Mouse (Mus musculus): ENCODE measurements around the gene Srd5a3. TPM values are rescaled to one million over a fixed set of nuclear protein-coding genes. Genes with fewer than 3 reads are reported as not detected.
A peak's percentile ranks its signal among the peaks of the same experiment; 100 is the strongest.

Srd5a3 gene
- polyA plus RNA-seq, 1 experiment from 2014 or later = 36.0 TPM

GRCm38 (mm10) chr5:76127584-76128316, 12.3 kb upstream of the Srd5a3 start:
- Histone ChIP-seq H3K27ac (ENCODE audit: low read length) (no peak overlapping the region), H3K9me3 (replicated peaks; ENCODE audit: control insufficient read depth, low read length) (peaks cover 3% of the 10 kb centered on the region; the same call in 1 of the 2 replicates), H3K36me3 (ENCODE audit: control insufficient read depth, insufficient read depth, low read length) (no peaks in the 10 kb centered on the region), H3K4me1 (ENCODE audit: control insufficient read depth, insufficient read depth, low read length) (no peaks in the 10 kb centered on the region), H3K4me2 (ENCODE audit: low read depth, low read length) (no peak overlapping the region), H3K4me3 (replicated peaks; ENCODE audit: low read length) (no peak overlapping the region), H3K9ac (ENCODE audit: low read length) (no peak overlapping the region), H3K27me3 (ENCODE audit: control insufficient read depth, insufficient read depth, low read length) (no peaks in the 10 kb centered on the region)
- 62% methylated on average over 5 of the region's 5 CpGs for WGBS
- ATAC-seq (ENCODE audit: insufficient read depth, low FRiP score) = no peak

DNA sequence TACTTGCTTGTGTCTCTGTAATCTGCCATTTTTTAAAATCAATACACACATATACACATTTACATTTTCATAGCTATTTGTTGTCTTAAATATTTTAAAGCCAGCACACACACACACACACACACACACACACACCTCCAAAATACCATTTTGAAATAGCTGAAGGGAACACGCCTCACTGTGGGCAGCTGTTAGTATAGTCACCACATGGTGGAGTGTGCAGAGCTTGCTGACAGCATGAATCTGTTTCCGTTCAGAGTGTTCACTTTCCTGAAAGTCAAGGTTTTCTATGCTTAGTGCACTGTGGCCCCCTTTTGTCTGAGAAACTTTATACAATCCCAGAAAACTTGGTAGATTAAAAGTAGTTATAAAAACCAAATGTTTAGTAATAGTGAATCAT, 9.8 kb upstream of the Srd5a3 start:
- H3K27me3 ChIP-seq (ENCODE audit: control insufficient read depth, insufficient read depth, low read length) = no peaks in the 10 kb centered on the region
- no peak overlapping the region for H3K4me2 ChIP-seq (ENCODE audit: low read depth, low read length)
- no peak overlapping the region for H3K4me3 ChIP-seq (replicated peaks; ENCODE audit: low read length)
- no peak overlapping the region for H3K9ac ChIP-seq (ENCODE audit: low read length)
- no peaks in the 10 kb centered on the region for H3K4me1 ChIP-seq (ENCODE audit: control insufficient read depth, insufficient read depth, low read length)
- WGBS = 26% methylated on average over 2 of the region's 2 CpGs
- H3K36me3 ChIP-seq (ENCODE audit: control insufficient read depth, insufficient read depth, low read length) = no peaks in the 10 kb centered on the region
- H3K27ac ChIP-seq (ENCODE audit: low read length) = no peak overlapping the region
- no peaks in the 10 kb centered on the region for H3K9me3 ChIP-seq (replicated peaks; ENCODE audit: control insufficient read depth, low read length)
- no peak for ATAC-seq (ENCODE audit: insufficient read depth, low FRiP score)

GRCm38 (mm10) chr5:76131990-76132389, 8.1 kb upstream of the Srd5a3 start:
- no peaks in the 10 kb centered on the region for H3K27me3 ChIP-seq (ENCODE audit: control insufficient read depth, insufficient read depth, low read length)
- ATAC-seq (ENCODE audit: insufficient read depth, low FRiP score) = no peak
- no peak overlapping the region for H3K4me2 ChIP-seq (ENCODE audit: low read depth, low read length)
- 70% methylated on average over 4 of the region's 4 CpGs for WGBS
- no peaks in the 10 kb centered on the region for H3K4me1 ChIP-seq (ENCODE audit: control insufficient read depth, insufficient read depth, low read length)
- H3K27ac ChIP-seq (ENCODE audit: low read length) = no peak overlapping the region
- H3K4me3 ChIP-seq (replicated peaks; ENCODE audit: low read length) = no peak overlapping the region
- H3K9me3 ChIP-seq (replicated peaks; ENCODE audit: control insufficient read depth, low read length) = no peaks in the 10 kb centered on the region
- H3K9ac ChIP-seq (ENCODE audit: low read length) = no peak overlapping the region
- H3K36me3 ChIP-seq (ENCODE audit: control insufficient read depth, insufficient read depth, low read length) = no peaks in the 10 kb centered on the region

GRCm38 (mm10) chr5:76135644-76136043, 4.4 kb upstream of the Srd5a3 start:
- WGBS = 67% methylated on average over 1 of the region's 1 CpGs
- ATAC-seq (ENCODE audit: insufficient read depth, low FRiP score) = no peak
- no peaks in the 10 kb centered on the region for H3K9me3 ChIP-seq (replicated peaks; ENCODE audit: control insufficient read depth, low read length)
- no peak overlapping the region for H3K27ac ChIP-seq (ENCODE audit: low read length)
- H3K9ac ChIP-seq (ENCODE audit: low read length) = no peak overlapping the region
- H3K4me1 ChIP-seq (ENCODE audit: control insufficient read depth, insufficient read depth, low read length) = peaks cover 8% of the 10 kb centered on the region; the same call in 1 of the 2 replicates
- no peaks in the 10 kb centered on the region for H3K27me3 ChIP-seq (ENCODE audit: control insufficient read depth, insufficient read depth, low read length)
- no peak overlapping the region for H3K4me3 ChIP-seq (replicated peaks; ENCODE audit: low read length)
- H3K36me3 ChIP-seq (ENCODE audit: control insufficient read depth, insufficient read depth, low read length) = no peaks in the 10 kb centered on the region
- H3K4me2 ChIP-seq (ENCODE audit: low read depth, low read length) = no peak overlapping the region

GRCm38 (mm10) chr5:76136271-76136670, 3.8 kb upstream of the Srd5a3 start:
- Histone ChIP-seq H3K4me3 (replicated peaks; ENCODE audit: low read length) (no peak overlapping the region), H3K27me3 (ENCODE audit: control insufficient read depth, insufficient read depth, low read length) (no peaks in the 10 kb centered on the region), H3K4me2 (ENCODE audit: low read depth, low read length) (no peak overlapping the region), H3K9me3 (replicated peaks; ENCODE audit: control insufficient read depth, low read length) (no peaks in the 10 kb centered on the region), H3K4me1 (ENCODE audit: control insufficient read depth, insufficient read depth, low read length) (peaks cover 10% of the 10 kb centered on the region; the same call in 1 of the 2 replicates), H3K36me3 (ENCODE audit: control insufficient read depth, insufficient read depth, low read length) (no peaks in the 10 kb centered on the region), H3K27ac (ENCODE audit: low read length) (peak overlapping the region; percentile 66), H3K9ac (ENCODE audit: low read length) (no peak overlapping the region)
- 94% methylated on average over 3 of the region's 3 CpGs for WGBS
- no peak for ATAC-seq (ENCODE audit: insufficient read depth, low FRiP score)

- Histone ChIP-seq H3K27ac (ENCODE audit: low read length) (no peak overlapping the region), H3K27me3 (ENCODE audit: control insufficient read depth, insufficient read depth, low read length) (no peaks in the 10 kb centered on the region), H3K9me3 (replicated peaks; ENCODE audit: control insufficient read depth, low read length) (no peaks in the 10 kb centered on the region), H3K36me3 (ENCODE audit: control insufficient read depth, insufficient read depth, low read length) (no peaks in the 10 kb centered on the region), H3K4me2 (ENCODE audit: low read depth, low read length) (no peak overlapping the region), H3K9ac (ENCODE audit: low read length) (no peak overlapping the region), H3K4me3 (replicated peaks; ENCODE audit: low read length) (no peak overlapping the region), H3K4me1 (ENCODE audit: control insufficient read depth, insufficient read depth, low read length) (peaks cover 10% of the 10 kb centered on the region; the same call in 1 of the 2 replicates)
- no peak for ATAC-seq (ENCODE audit: insufficient read depth, low FRiP score)
- WGBS = 74% methylated on average over 1 of the region's 1 CpGs
Measured at GRCm38 (mm10) chr5:76137586-76137985, 2.5 kb upstream of the Srd5a3 start.

DNA sequence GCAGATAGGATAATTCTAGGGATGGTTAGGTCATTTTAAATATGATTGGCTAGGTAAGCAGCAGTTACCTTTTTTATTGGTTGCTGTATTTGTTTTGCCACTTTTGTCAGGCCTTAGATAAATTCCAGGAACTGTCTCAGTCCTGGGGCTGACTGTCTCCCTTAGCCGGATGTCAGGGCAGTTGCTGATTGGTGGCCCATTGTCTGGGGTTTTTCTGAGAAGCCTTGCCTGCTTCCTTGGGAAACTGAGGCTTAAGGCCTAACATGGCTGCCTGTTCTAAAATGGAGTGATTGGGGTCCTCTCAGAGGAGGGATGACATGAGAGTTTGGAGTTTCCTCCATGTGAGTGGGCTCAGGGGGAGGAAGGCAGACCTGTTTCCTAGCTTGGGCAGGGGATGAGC, 2.0 kb upstream of the Srd5a3 start:
- ATAC-seq (ENCODE audit: insufficient read depth, low FRiP score) = no peak
- WGBS = 89% methylated on average over 1 of the region's 1 CpGs

DNA sequence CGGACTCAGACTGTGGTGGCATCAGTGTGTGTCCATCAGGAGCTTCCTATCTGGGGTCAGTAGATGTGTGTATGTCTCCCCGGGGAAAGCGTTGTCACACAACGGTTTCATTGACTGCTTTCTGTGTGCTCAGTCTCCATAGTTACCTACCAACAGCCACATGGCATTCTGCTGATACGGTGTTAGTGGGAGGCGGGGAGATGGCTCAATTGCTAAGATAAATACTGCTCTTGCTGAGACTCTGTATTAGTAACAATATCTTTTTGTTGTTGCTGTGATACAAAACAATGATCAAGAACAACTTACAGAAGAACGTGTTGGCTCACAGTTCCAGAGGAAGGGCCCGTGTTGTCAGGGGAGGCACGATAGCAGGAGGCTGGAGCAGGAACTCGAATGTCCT, 1.6 kb upstream of the Srd5a3 start:
- Histone ChIP-seq H3K9ac (ENCODE audit: low read length) (no peak overlapping the region), H3K9me3 (replicated peaks; ENCODE audit: control insufficient read depth, low read length) (no peaks in the 10 kb centered on the region), H3K4me1 (ENCODE audit: control insufficient read depth, insufficient read depth, low read length) (peaks cover 10% of the 10 kb centered on the region; the same call in 1 of the 2 replicates), H3K27ac (ENCODE audit: low read length) (no peak overlapping the region), H3K4me3 (replicated peaks; ENCODE audit: low read length) (no peak overlapping the region), H3K27me3 (ENCODE audit: control insufficient read depth, insufficient read depth, low read length) (no peaks in the 10 kb centered on the region), H3K36me3 (ENCODE audit: control insufficient read depth, insufficient read depth, low read length) (no peaks in the 10 kb centered on the region), H3K4me2 (ENCODE audit: low read depth, low read length) (no peak overlapping the region)
- no peak for ATAC-seq (ENCODE audit: insufficient read depth, low FRiP score)
- WGBS = 65% methylated on average over 10 of the region's 10 CpGs

More for the DNA sequence above, 2.0 kb upstream of the Srd5a3 start:
- no peaks in the 10 kb centered on the region for H3K36me3 ChIP-seq (ENCODE audit: control insufficient read depth, insufficient read depth, low read length)
- no peak overlapping the region for H3K4me2 ChIP-seq (ENCODE audit: low read depth, low read length)
- peaks cover 10% of the 10 kb centered on the region; the same call in 1 of the 2 replicates for H3K4me1 ChIP-seq (ENCODE audit: control insufficient read depth, insufficient read depth, low read length)
- no peak overlapping the region for H3K27ac ChIP-seq (ENCODE audit: low read length)
- H3K9me3 ChIP-seq (replicated peaks; ENCODE audit: control insufficient read depth, low read length) = no peaks in the 10 kb centered on the region
- H3K9ac ChIP-seq (ENCODE audit: low read length) = no peak overlapping the region
- no peak overlapping the region for H3K4me3 ChIP-seq (replicated peaks; ENCODE audit: low read length)
- no peaks in the 10 kb centered on the region for H3K27me3 ChIP-seq (ENCODE audit: control insufficient read depth, insufficient read depth, low read length)

DNA sequence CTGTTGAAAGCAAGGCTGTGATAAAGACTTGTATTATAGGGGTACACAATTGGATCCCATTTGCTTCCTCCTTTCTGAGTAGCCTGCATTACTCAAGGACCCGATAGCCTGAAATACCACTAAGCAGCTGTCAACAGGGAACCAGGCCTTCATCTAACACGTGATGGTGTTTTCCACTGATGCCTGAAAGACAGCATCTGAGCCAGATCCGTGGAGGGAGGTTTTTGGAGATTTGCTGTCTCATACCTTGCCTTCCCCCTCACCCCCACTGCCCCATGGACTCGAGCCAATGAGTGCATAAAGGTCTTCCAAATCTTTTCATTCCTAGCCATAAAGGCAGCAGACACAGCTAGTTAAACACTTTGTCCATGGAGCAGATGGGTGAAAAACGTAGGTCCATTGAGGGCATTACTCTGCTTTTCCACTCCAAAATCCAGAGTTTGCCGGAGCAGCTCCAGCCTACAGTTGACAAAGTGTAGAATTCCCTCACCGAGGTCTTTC, 850 bp upstream of the Srd5a3 start:
- 41% methylated on average over 7 of the region's 7 CpGs for WGBS
- Histone ChIP-seq H3K4me2 (ENCODE audit: low read depth, low read length) (peak overlapping the region; percentile 77), H3K9ac (ENCODE audit: low read length) (no peak overlapping the region; the same call in 1 of the 2 replicates), H3K27me3 (ENCODE audit: control insufficient read depth, insufficient read depth, low read length) (no peaks in the 10 kb centered on the region), H3K36me3 (ENCODE audit: control insufficient read depth, insufficient read depth, low read length) (no peaks in the 10 kb centered on the region), H3K4me1 (ENCODE audit: control insufficient read depth, insufficient read depth, low read length) (peaks cover 10% of the 10 kb centered on the region; the same call in 1 of the 2 replicates), H3K4me3 (replicated peaks; ENCODE audit: low read length) (peak overlapping the region; percentile 74; the same call in 1 of the 2 replicates), H3K27ac (ENCODE audit: low read length) (no peak overlapping the region), H3K9me3 (replicated peaks; ENCODE audit: control insufficient read depth, low read length) (no peaks in the 10 kb centered on the region)
- no peak for ATAC-seq (ENCODE audit: insufficient read depth, low FRiP score)

Data from stomach, embryonic 16.5 days (tissue).